Mouse (Mus musculus) forebrain, embryonic 15.5 days (tissue): ENCODE measurements at regions not wholly inside any gene's neighbourhood (a gene's known extent, or its start where the extent isn't known, plus 50 kb on each side); places are given as distances from the start of the nearest gene placed in this dataset. TPM values are rescaled to one million over a fixed set of nuclear protein-coding genes. Genes with fewer than 3 reads are reported as not detected.

Source experiments
- microRNA-seq: library from miRNA; unstranded; fragments of <30 nt; microRNA quantifications from one replicate; pipeline ENCODE4, GENCODE M21; 2016

Small RNAs in the stretch of these regions (microRNA-seq; reads per million reads assigned to microRNA genes)
- not detected for gene Mir6341
